Mouse (Mus musculus): ENCODE measurements at regions not wholly inside any gene's neighbourhood (a gene's known extent, or its start where the extent isn't known, plus 50 kb on each side); places are given as distances from the start of the nearest gene placed in this dataset.

GRCm38 (mm10) chr15:24751480-24752157 is 661.9 kb downstream of the Basp1 start:
- Histone ChIP-seq H3K4me1 (ENCODE audit: control insufficient read depth, insufficient read depth, low read length) (no peaks in the 10 kb centered on the region), H3K9ac (ENCODE audit: low read depth, poor library complexity, severe bottlenecking) (no peak overlapping the region), H3K27ac (ENCODE audit: insufficient read depth, low read length) (no peak overlapping the region), H3K36me3 (ENCODE audit: control insufficient read depth, insufficient read depth, low read length, poor library complexity, severe bottlenecking) (no peaks in the 10 kb centered on the region), H3K4me3 (ENCODE audit: low read depth, low read length) (no peak overlapping the region), H3K9me3 (replicated peaks; ENCODE audit: control insufficient read depth, insufficient read depth, low read length, poor library complexity, severe bottlenecking) (no peaks in the 10 kb centered on the region), H3K27me3 (ENCODE audit: control insufficient read depth, insufficient read depth, low read length, poor library complexity, severe bottlenecking) (no peaks in the 10 kb centered on the region)
- no peak for TF ChIP-seq EP300 (IDR thresholded peaks at IDR 0.05; ENCODE audit: insufficient read depth, low read depth, low read length)
- TF ChIP-seq POLR2A (IDR thresholded peaks at IDR 0.05; ENCODE audit: insufficient read depth, low read length): no peak
- TF ChIP-seq CTCF (IDR thresholded peaks at IDR 0.05; ENCODE audit: low read depth, low read length): no peak

- H3K27me3 ChIP-seq (ENCODE audit: control insufficient read depth, insufficient read depth, low read length, poor library complexity, severe bottlenecking): no peaks in the 10 kb centered on the region
- H3K9ac ChIP-seq (ENCODE audit: low read depth, poor library complexity, severe bottlenecking): no peak overlapping the region
- no peak overlapping the region for H3K27ac ChIP-seq (ENCODE audit: insufficient read depth, low read length)
- H3K9me3 ChIP-seq (replicated peaks; ENCODE audit: control insufficient read depth, insufficient read depth, low read length, poor library complexity, severe bottlenecking): no peaks in the 10 kb centered on the region
- TF ChIP-seq EP300 (IDR thresholded peaks at IDR 0.05; ENCODE audit: insufficient read depth, low read depth, low read length): no peak
- no peak for TF ChIP-seq POLR2A (IDR thresholded peaks at IDR 0.05; ENCODE audit: insufficient read depth, low read length)
- no peak for TF ChIP-seq CTCF (IDR thresholded peaks at IDR 0.05; ENCODE audit: low read depth, low read length)
- H3K4me1 ChIP-seq (ENCODE audit: control insufficient read depth, insufficient read depth, low read length): no peaks in the 10 kb centered on the region
- H3K4me3 ChIP-seq (ENCODE audit: low read depth, low read length): no peak overlapping the region
- H3K36me3 ChIP-seq (ENCODE audit: control insufficient read depth, insufficient read depth, low read length, poor library complexity, severe bottlenecking): no peaks in the 10 kb centered on the region
Measured at GRCm38 (mm10) chr15:24743240-24743639, 670.3 kb downstream of the Basp1 start.

- no peak overlapping the region for H3K27ac ChIP-seq (ENCODE audit: insufficient read depth, low read length)
- H3K9ac ChIP-seq (ENCODE audit: low read depth, poor library complexity, severe bottlenecking): no peak overlapping the region
- H3K27me3 ChIP-seq (ENCODE audit: control insufficient read depth, insufficient read depth, low read length, poor library complexity, severe bottlenecking): no peaks in the 10 kb centered on the region
- H3K4me1 ChIP-seq (ENCODE audit: control insufficient read depth, insufficient read depth, low read length): no peaks in the 10 kb centered on the region
- no peak overlapping the region for H3K4me3 ChIP-seq (ENCODE audit: low read depth, low read length)
- TF ChIP-seq POLR2A (IDR thresholded peaks at IDR 0.05; ENCODE audit: insufficient read depth, low read length) (no peak), CTCF (IDR thresholded peaks at IDR 0.05; ENCODE audit: low read depth, low read length) (no peak), EP300 (IDR thresholded peaks at IDR 0.05; ENCODE audit: insufficient read depth, low read depth, low read length) (no peak)
- no peaks in the 10 kb centered on the region for H3K9me3 ChIP-seq (replicated peaks; ENCODE audit: control insufficient read depth, insufficient read depth, low read length, poor library complexity, severe bottlenecking)
- H3K36me3 ChIP-seq (ENCODE audit: control insufficient read depth, insufficient read depth, low read length, poor library complexity, severe bottlenecking): no peaks in the 10 kb centered on the region
Measured at GRCm38 (mm10) chr15:24725170-24725569, 688.4 kb downstream of the Basp1 start.

DNA sequence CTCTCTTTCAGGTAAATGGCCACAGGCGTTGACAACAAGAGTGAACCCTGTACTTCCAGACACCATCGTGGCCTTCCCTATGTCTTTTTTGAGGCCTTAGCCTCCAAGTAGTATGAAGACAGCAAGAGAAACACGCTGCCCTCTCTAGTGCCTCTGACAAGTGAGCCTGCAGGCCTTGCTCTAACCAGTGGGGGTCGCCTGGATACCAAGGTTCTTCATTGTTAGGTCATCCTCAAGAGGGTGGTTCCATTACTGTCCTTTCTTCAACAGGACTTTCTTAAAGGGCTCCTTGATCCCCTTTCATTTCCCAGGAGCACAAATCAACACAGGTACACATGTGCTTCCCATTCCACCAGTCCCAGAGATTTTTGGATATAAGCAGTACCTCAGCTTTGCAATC is 688.9 kb downstream of the Basp1 start:
- Histone ChIP-seq H3K27ac (ENCODE audit: insufficient read depth, low read length) (no peak overlapping the region), H3K27me3 (ENCODE audit: control insufficient read depth, insufficient read depth, low read length, poor library complexity, severe bottlenecking) (no peaks in the 10 kb centered on the region), H3K36me3 (ENCODE audit: control insufficient read depth, insufficient read depth, low read length, poor library complexity, severe bottlenecking) (no peaks in the 10 kb centered on the region), H3K4me3 (ENCODE audit: low read depth, low read length) (no peak overlapping the region), H3K9ac (ENCODE audit: low read depth, poor library complexity, severe bottlenecking) (no peak overlapping the region), H3K4me1 (ENCODE audit: control insufficient read depth, insufficient read depth, low read length) (no peaks in the 10 kb centered on the region), H3K9me3 (replicated peaks; ENCODE audit: control insufficient read depth, insufficient read depth, low read length, poor library complexity, severe bottlenecking) (no peaks in the 10 kb centered on the region)
- TF ChIP-seq POLR2A (IDR thresholded peaks at IDR 0.05; ENCODE audit: insufficient read depth, low read length) (no peak), CTCF (IDR thresholded peaks at IDR 0.05; ENCODE audit: low read depth, low read length) (peak; percentile 35)

- Histone ChIP-seq H3K27me3 (ENCODE audit: control insufficient read depth, insufficient read depth, low read length, poor library complexity, severe bottlenecking) (no peaks in the 10 kb centered on the region), H3K36me3 (ENCODE audit: control insufficient read depth, insufficient read depth, low read length, poor library complexity, severe bottlenecking) (no peaks in the 10 kb centered on the region), H3K9ac (ENCODE audit: low read depth, poor library complexity, severe bottlenecking) (no peak overlapping the region), H3K9me3 (replicated peaks; ENCODE audit: control insufficient read depth, insufficient read depth, low read length, poor library complexity, severe bottlenecking) (no peaks in the 10 kb centered on the region), H3K27ac (ENCODE audit: insufficient read depth, low read length) (no peak overlapping the region), H3K4me1 (ENCODE audit: control insufficient read depth, insufficient read depth, low read length) (no peaks in the 10 kb centered on the region), H3K4me3 (ENCODE audit: low read depth, low read length) (no peak overlapping the region)
- no peak for TF ChIP-seq POLR2A (IDR thresholded peaks at IDR 0.05; ENCODE audit: insufficient read depth, low read length)
Measured at GRCm38 (mm10) chr15:24720346-24720745, 693.2 kb downstream of the Basp1 start.

DNA sequence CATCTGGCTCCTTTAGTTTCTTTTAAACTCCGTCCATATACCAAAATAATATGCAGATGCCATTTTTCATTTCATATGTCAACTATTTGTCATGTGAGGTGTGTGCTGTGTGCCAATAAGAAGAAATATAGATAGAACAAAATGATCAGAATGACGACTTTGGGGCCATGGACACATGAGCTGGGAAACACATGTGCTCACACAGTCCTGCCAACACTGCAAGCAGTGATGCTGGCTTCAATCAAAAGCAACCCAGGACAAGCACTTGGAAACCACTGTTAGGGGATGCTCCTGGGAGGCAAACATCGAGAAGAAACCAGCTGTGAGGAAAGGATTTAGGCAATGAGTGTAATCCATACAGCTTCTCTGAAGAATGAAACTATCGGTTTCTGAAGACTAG is 731.4 kb downstream of the Basp1 start:
- Histone ChIP-seq H3K9ac (ENCODE audit: low read depth, poor library complexity, severe bottlenecking) (no peak overlapping the region), H3K4me1 (ENCODE audit: control insufficient read depth, insufficient read depth, low read length) (no peaks in the 10 kb centered on the region), H3K4me3 (ENCODE audit: low read depth, low read length) (no peak overlapping the region), H3K27me3 (ENCODE audit: control insufficient read depth, insufficient read depth, low read length, poor library complexity, severe bottlenecking) (no peaks in the 10 kb centered on the region), H3K9me3 (replicated peaks; ENCODE audit: control insufficient read depth, insufficient read depth, low read length, poor library complexity, severe bottlenecking) (no peaks in the 10 kb centered on the region), H3K36me3 (ENCODE audit: control insufficient read depth, insufficient read depth, low read length, poor library complexity, severe bottlenecking) (no peaks in the 10 kb centered on the region), H3K27ac (ENCODE audit: insufficient read depth, low read length) (no peak overlapping the region)
- TF ChIP-seq CTCF (IDR thresholded peaks at IDR 0.05; ENCODE audit: low read depth, low read length) (no peak), POLR2A (IDR thresholded peaks at IDR 0.05; ENCODE audit: insufficient read depth, low read length) (no peak), EP300 (IDR thresholded peaks at IDR 0.05; ENCODE audit: insufficient read depth, low read depth, low read length) (no peak)

All from ES-Bruce4 (cell line).